Mouse (Mus musculus): ENCODE measurements around the gene Itgb4. TPM values are rescaled to one million over a fixed set of nuclear protein-coding genes. Genes with fewer than 3 reads are reported as not detected.

The Itgb4 gene
- polyA plus RNA-seq, 1 experiment = 1.2 TPM

GRCm38 (mm10) chr11:115933108-115933746, 41.3 kb upstream of the Itgb4 start, which contains the start of the genes Sap30bp and Recql5:
TSS of gene Sap30bp (plus strand) at chr11:115933282.
TSS of gene Recql5 (minus strand) at chr11:115933477.
- peak; percentile 18 for TF ChIP-seq POLR2AphosphoS2 (IDR thresholded peaks at IDR 0.05; ENCODE audit: insufficient read length, low read depth)
- peak; percentile 5 for TF ChIP-seq MAX (IDR thresholded peaks at IDR 0.05; ENCODE audit: low read depth)
- TF ChIP-seq SRF (IDR thresholded peaks at IDR 0.05; ENCODE audit: control insufficient read depth, insufficient read length, low read depth) = peak; percentile 93
- TF ChIP-seq POLR2A (IDR thresholded peaks at IDR 0.05; ENCODE audit: insufficient read length, low read depth) = peak; percentile 16
- TF ChIP-seq MYOD1 (IDR thresholded peaks at IDR 0.05; ENCODE audit: control insufficient read depth in 1 of 3, insufficient read length in 2 of 3, low read depth in 2 of 3) = no peak
- Histone ChIP-seq H3ac (ENCODE audit: control insufficient read depth, insufficient read length) (peak within 1 kb of the TSS; percentile 8), H3K4me2 (ENCODE audit: low read depth) (peak within 1 kb of the TSS; percentile 88), H3K27me3 (ENCODE audit: control insufficient read depth, insufficient read depth, insufficient read length) (no peaks in the 10 kb centered on the region), H3K36me3 (ENCODE audit: control insufficient read depth, insufficient read depth) (peaks cover 22% of the 10 kb centered on the region), H3K79me2 (ENCODE audit: control insufficient read depth, insufficient read depth) (peaks cover 48% of the 10 kb centered on the region), H3K4me3 (peak within 1 kb of the TSS; percentile 79)

- H3K36me3 ChIP-seq (ENCODE audit: control insufficient read depth, insufficient read depth) = peaks cover 23% of the 10 kb centered on the region
- H3K79me2 ChIP-seq (ENCODE audit: control insufficient read depth, insufficient read depth) = peaks cover 48% of the 10 kb centered on the region
- H3K4me2 ChIP-seq (ENCODE audit: low read depth) = peak overlapping the region; percentile 85
- H3ac ChIP-seq (ENCODE audit: control insufficient read depth, insufficient read length) = peak overlapping the region; percentile 8
- H3K27me3 ChIP-seq (ENCODE audit: control insufficient read depth, insufficient read depth, insufficient read length) = no peaks in the 10 kb centered on the region
- no peak for TF ChIP-seq USF1 (IDR thresholded peaks at IDR 0.05; ENCODE audit: low read depth)
- TF ChIP-seq CEBPB (IDR thresholded peaks at IDR 0.05; ENCODE audit: insufficient read depth, poor library complexity, severe bottlenecking) = no peak
- TF ChIP-seq MYOD1 (IDR thresholded peaks at IDR 0.05; ENCODE audit: control insufficient read depth in 1 of 3, insufficient read length in 2 of 3, low read depth in 2 of 3) = no peak
- no peak for TF ChIP-seq E2F4 (IDR thresholded peaks at IDR 0.05; ENCODE audit: insufficient read depth)
- TF ChIP-seq TCF12 (IDR thresholded peaks at IDR 0.05; ENCODE audit: insufficient read depth, poor library complexity, severe bottlenecking) = no peak
- no peak for TF ChIP-seq MAX (IDR thresholded peaks at IDR 0.05; ENCODE audit: low read depth)
- TF ChIP-seq REST (IDR thresholded peaks at IDR 0.05; ENCODE audit: insufficient read depth, insufficient read length) = no peak
- TF ChIP-seq MYOG (IDR thresholded peaks at IDR 0.05; ENCODE audit: control insufficient read depth in 1 of 3, insufficient read depth in 1 of 3, insufficient read length in 2 of 3, low read depth in 2 of 3) = no peak
- no peak for TF ChIP-seq POLR2A (IDR thresholded peaks at IDR 0.05; ENCODE audit: insufficient read length, low read depth)
- TF ChIP-seq SRF (IDR thresholded peaks at IDR 0.05; ENCODE audit: control insufficient read depth, insufficient read length, low read depth) = no peak
- TF ChIP-seq POLR2AphosphoS2 (IDR thresholded peaks at IDR 0.05; ENCODE audit: insufficient read length, low read depth) = no peak
- no peak for TF ChIP-seq TCF3 (IDR thresholded peaks at IDR 0.05; ENCODE audit: insufficient read length, low read depth)
- H3K4me3 ChIP-seq = peak overlapping the region; percentile 79
Observed at GRCm38 (mm10) chr11:115933747-115934110, 40.8 kb upstream of the Itgb4 start.

- H3ac ChIP-seq (ENCODE audit: control insufficient read depth, insufficient read length) = no peak overlapping the region
- H3K4me3 ChIP-seq = no peak overlapping the region
- H3K36me3 ChIP-seq (ENCODE audit: control insufficient read depth, insufficient read depth) = peaks cover 36% of the 10 kb centered on the region
- H3K4me2 ChIP-seq (ENCODE audit: low read depth) = no peak overlapping the region
- H3K79me2 ChIP-seq (ENCODE audit: control insufficient read depth, insufficient read depth) = peaks cover 24% of the 10 kb centered on the region
- TF ChIP-seq TCF12 (IDR thresholded peaks at IDR 0.05; ENCODE audit: insufficient read depth, poor library complexity, severe bottlenecking) (no peak), USF1 (IDR thresholded peaks at IDR 0.05; ENCODE audit: low read depth) (no peak), E2F4 (IDR thresholded peaks at IDR 0.05; ENCODE audit: insufficient read depth) (no peak), MYOG (IDR thresholded peaks at IDR 0.05; ENCODE audit: control insufficient read depth in 1 of 3, insufficient read depth in 1 of 3, insufficient read length in 2 of 3, low read depth in 2 of 3) (no peak), POLR2AphosphoS2 (IDR thresholded peaks at IDR 0.05; ENCODE audit: insufficient read length, low read depth) (no peak), CEBPB (IDR thresholded peaks at IDR 0.05; ENCODE audit: insufficient read depth, poor library complexity, severe bottlenecking) (no peak)
- no peaks in the 10 kb centered on the region for H3K27me3 ChIP-seq (ENCODE audit: control insufficient read depth, insufficient read depth, insufficient read length)
Observed at GRCm38 (mm10) chr11:115939690-115940329, 34.7 kb upstream of the Itgb4 start.

GRCm38 (mm10) chr11:115941980-115942379, 32.5 kb upstream of the Itgb4 start:
- H3K79me2 ChIP-seq (ENCODE audit: control insufficient read depth, insufficient read depth) = peaks cover 3% of the 10 kb centered on the region
- peaks cover 28% of the 10 kb centered on the region for H3K36me3 ChIP-seq (ENCODE audit: control insufficient read depth, insufficient read depth)
- H3K27me3 ChIP-seq (ENCODE audit: control insufficient read depth, insufficient read depth, insufficient read length) = no peaks in the 10 kb centered on the region
- no peak overlapping the region for H3K4me3 ChIP-seq
- H3K4me2 ChIP-seq (ENCODE audit: low read depth) = no peak overlapping the region
- H3ac ChIP-seq (ENCODE audit: control insufficient read depth, insufficient read length) = no peak overlapping the region
- TF ChIP-seq MYOD1 (IDR thresholded peaks at IDR 0.05; ENCODE audit: control insufficient read depth in 1 of 3, insufficient read length in 2 of 3, low read depth in 2 of 3) (no peak), USF1 (IDR thresholded peaks at IDR 0.05; ENCODE audit: low read depth) (no peak), SRF (IDR thresholded peaks at IDR 0.05; ENCODE audit: control insufficient read depth, insufficient read length, low read depth) (no peak), TCF3 (IDR thresholded peaks at IDR 0.05; ENCODE audit: insufficient read length, low read depth) (no peak), POLR2AphosphoS2 (IDR thresholded peaks at IDR 0.05; ENCODE audit: insufficient read length, low read depth) (no peak), POLR2A (IDR thresholded peaks at IDR 0.05; ENCODE audit: insufficient read length, low read depth) (no peak), MYOG (IDR thresholded peaks at IDR 0.05; ENCODE audit: control insufficient read depth in 1 of 3, insufficient read depth in 1 of 3, insufficient read length in 2 of 3, low read depth in 2 of 3) (no peak), TCF12 (IDR thresholded peaks at IDR 0.05; ENCODE audit: insufficient read depth, poor library complexity, severe bottlenecking) (no peak), E2F4 (IDR thresholded peaks at IDR 0.05; ENCODE audit: insufficient read depth) (no peak), CEBPB (IDR thresholded peaks at IDR 0.05; ENCODE audit: insufficient read depth, poor library complexity, severe bottlenecking) (no peak), MAX (IDR thresholded peaks at IDR 0.05; ENCODE audit: low read depth) (no peak), REST (IDR thresholded peaks at IDR 0.05; ENCODE audit: insufficient read depth, insufficient read length) (no peak)

Measured in myocyte (in vitro differentiated cells).